Mouse (Mus musculus) layer of hippocampus, postnatal 10 days (tissue): ENCODE data around the gene Trpv2. TPM values are rescaled to one million over a fixed set of nuclear protein-coding genes. Genes with fewer than 3 reads are reported as not detected.
"Not testable (repeated sequence)": the region's sequence is repeated elsewhere in the genome, so short reads cannot be mapped to it uniquely, and the experiment has no call there.

Experiments used
- DNase-seq, 2 experiments: peaks; one replicate each; pipeline ENCODE4 v3.0.0; 2021; ENCODE audit warnings: low spot score in 2 of 2
- total RNA-seq, 2 experiments: library from RNA; stranded (reverse); gene quantifications; 2 replicates each; pipeline ENCODE4 v1.2.3; 2021

Trpv2 gene
- total RNA-seq, 2 experiments from 2014 or later: 26.1 to 26.3 TPM

DNA sequence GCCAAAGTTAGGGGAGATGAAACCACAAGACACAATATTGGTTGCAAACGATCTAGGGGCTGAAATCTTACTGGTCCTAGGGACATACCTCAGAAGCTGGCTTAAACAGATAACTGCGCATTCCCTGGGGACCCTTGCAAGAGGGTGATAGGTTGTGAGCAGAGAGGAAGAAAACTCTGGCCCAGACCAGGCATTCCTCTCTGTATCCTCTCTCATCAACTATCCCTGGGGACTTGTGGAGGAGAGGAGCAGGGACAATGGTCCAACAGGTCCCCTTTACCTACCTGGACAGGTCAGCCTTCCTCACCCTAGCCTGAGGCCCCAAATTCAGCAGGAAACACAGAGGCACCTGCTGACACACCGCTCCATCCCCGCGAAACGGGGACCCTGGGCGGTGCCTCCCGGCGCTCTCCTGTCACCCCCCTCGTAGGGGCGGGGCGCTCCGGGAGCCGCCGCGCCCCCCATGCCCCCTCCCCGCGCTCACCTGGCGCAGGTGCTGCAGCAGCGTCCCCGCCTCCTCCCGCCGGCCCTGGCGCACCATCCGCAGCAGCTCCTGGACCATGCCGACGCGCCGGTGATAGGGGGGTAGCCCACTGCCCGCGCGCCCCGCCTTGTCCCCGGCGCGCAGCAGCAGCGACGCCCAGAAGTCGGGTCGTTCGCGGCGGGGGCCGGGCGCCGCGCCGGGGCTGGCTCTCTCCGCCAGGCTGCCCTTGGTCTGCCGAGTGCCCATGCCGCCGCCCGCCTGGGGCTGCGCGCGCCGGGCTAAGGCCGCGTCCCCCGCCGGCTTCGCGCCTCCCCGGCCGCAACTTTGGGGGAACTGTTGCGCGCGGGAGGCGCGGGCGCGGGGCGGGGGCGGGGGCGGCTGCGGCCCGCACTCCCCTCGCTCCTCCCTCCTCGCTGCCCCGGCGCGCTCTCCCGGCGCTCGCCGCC is 73.6 kb downstream of the Trpv2 start, which contains the start of gene Lrrc75a:
Gene Lrrc75a, minus strand, starts transcription at position 863 of the 930 bp plus-strand sequence.
- DNase-seq: peak; percentile 26 to 61

DNA sequence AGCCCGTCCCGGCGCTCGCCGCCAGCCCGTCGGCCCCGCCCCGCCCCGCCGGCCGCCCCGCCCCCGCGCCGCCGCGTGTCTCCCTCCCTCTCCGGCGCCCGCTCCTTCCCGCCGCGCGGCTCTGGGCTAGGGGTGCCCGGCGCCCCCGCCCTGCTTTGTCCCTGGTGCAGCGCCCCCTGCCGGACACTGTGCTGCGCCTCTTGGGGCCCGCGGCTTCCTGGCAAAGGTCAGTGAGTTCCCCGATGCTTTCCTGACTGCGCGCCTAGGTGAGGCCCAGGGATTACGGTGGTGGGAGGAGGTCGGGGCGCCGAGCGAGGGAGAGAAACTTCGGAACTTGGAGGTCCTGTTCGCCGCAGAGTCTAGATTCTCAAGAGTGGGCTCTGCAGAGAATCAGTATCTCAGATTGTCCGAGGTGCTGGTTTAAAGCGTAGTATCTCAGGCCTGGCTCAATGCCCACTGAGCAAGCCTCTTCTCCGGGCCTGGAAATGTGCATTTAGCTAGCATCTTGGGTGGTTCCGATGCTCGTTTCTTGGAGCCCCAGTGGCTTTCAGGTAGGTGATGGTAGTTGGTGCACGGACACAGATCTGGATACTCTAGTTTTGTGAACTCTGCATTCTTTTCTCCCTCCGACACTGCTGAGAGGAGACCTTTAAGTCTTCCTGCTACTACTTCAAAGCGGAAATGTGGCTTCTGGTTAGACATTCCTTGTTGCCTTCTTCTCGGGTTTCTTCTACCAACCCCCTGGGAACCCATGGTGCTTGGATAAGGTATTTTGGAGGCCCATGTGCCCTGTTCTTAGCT is 74.5 kb downstream of the Trpv2 start, which contains the start of gene Mmgt2:
Gene Mmgt2, plus strand, starts transcription at position 74 of the 801 bp plus-strand sequence.
- peak; percentile 94 to 96 for DNase-seq

DNA sequence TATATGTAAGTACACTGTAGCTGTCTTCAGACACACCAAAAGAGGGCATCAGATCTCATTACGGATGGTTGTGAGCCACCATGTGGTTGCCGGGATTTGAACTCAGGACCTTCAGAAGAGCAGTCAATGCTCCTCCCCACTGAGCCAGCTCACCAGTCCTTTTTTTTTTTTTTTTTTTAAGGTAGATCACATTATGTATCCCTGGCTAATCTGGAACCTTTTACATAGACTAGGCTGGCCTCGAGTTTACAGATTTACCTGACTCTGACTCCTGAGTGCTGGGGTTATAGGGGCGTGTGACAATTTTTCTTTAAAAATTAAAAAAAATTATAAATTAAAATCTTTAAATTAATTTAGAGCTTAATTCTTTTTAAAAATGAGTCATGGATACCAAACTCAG is 75.5 kb downstream of the Trpv2 start:
- DNase-seq: not testable (repeated sequence)

Other genes with a start within 250 kb of the Trpv2 start
- gene Pigl, start 116.0 kb upstream of the Trpv2 start, total RNA-seq: 1 to 10 TPM; 7.0 to 7.6 TPM
- 100 to 1,000 TPM; 250 to 284 TPM for gene Ncor1, start 115.9 kb upstream of the Trpv2 start, total RNA-seq
- gene Cenpv, start 35.2 kb upstream of the Trpv2 start, total RNA-seq: 10 to 100 TPM; 41.5 to 44.4 TPM
- gene Ubb, start 23.3 kb upstream of the Trpv2 start, total RNA-seq: 1,000 to 10,000 TPM; 1,541 to 1,698 TPM
- gene Lrrc75a, start 74.0 kb downstream of the Trpv2 start, total RNA-seq: 10 to 100 TPM; 10.7 to 11.3 TPM
- gene Mmgt2, start 74.2 kb downstream of the Trpv2 start, total RNA-seq: 10 to 100 TPM; 19.1 to 23.4 TPM
- gene Zfp287, start 157.4 kb downstream of the Trpv2 start, total RNA-seq: 10 to 100 TPM; 17.8 to 19.9 TPM
- not detected for gene Gm10428, start 178.6 kb downstream of the Trpv2 start, total RNA-seq
- 10 to 100 TPM; 20.8 to 21.7 TPM for gene Zfp286, start 215.0 kb downstream of the Trpv2 start, total RNA-seq
- 1 to 10 TPM; 5.3 to 5.5 TPM for gene Trim16, start 245.7 kb downstream of the Trpv2 start, total RNA-seq